Mouse (Mus musculus) left cerebral cortex, postnatal 14 days (tissue): ENCODE data around the gene Casp2. TPM values are rescaled to one million over a fixed set of nuclear protein-coding genes. Genes with fewer than 3 reads are reported as not detected.

Source experiments
- DNase-seq, 2 experiments: peaks; one replicate each; pipeline ENCODE4 v3.0.0; 2021 to 2022; ENCODE audit warnings: low spot score in 2 of 2, mixed read lengths in 1 of 2
- intact Hi-C: fragments of 180-260 bp; cut with DNase I; formaldehyde crosslinking; loops from one replicate; pipeline ENCODE4 v1.15.1; 2025
- long read RNA-seq, 2 experiments: library from polyadenylated mRNA; stranded (forward); transcript quantifications; one replicate each; pipeline ENCODE4 v2.0.0; 2021
- total RNA-seq, 2 experiments: library from RNA; stranded (reverse); gene quantifications; 2 replicates each; pipeline ENCODE4 v1.2.3; 2021

Casp2 gene
- 10 to 100 TPM; 20.6 to 22.3 TPM for total RNA-seq
- long read RNA-seq, experiment 1, partial matches to known transcripts: 2 of 11 reads
- long read RNA-seq, experiment 1, other reads (novel, unspliced or antisense): 1 of 11 reads
- long read RNA-seq, experiment 2, transcript Casp2-201 (11 exons, 3,529 nt): major isoform, 8 of 10 reads
- long read RNA-seq, experiment 2, partial matches to known transcripts: 0 of 10 reads
- long read RNA-seq, experiment 2, other reads (novel, unspliced or antisense): 1 of 10 reads

DNA sequence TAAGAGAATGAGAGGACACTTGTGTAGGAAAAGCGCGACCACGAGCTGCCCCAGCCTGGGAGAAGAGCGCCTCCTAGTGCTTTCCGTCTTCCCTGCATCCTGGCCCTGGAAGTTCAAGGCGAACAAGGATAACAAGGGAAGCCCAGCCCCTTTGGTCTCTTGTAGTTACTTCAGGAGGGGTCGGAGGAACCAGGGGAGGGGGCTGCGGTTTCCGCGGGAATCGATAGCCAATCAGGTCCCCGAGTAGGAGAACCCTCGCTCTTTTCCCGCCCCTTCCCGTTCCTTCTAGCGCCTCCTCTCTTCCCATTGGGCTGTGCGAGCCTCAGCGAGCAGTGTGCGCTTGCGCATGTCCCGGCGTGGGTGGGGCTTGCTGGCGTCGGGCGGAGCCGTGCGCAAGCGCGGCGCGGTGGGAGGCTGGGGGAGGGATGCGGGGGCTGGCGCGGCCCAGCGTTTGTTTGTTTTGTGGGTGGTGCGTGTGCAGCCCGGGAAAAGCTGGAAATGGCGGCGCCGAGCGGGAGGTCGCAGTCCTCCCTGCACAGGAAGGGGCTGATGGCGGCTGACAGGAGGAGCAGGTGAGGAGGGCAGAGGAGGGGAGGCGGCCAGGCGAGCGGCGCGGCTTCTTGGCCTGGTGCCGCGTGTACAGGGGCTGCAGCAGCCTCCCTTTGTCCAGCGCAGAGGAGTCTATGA is at the start of gene Casp2:
TSS of gene Casp2 (plus strand) at position 360 of the 687 bp plus-strand sequence.
- peak; percentile 99 for DNase-seq
- intact Hi-C loops: loop anchor here (2.0 to 5.0 kb wide), 3 partner anchors 38 to 657 kb away; partner anchors contain the start of genes Ephb6 and Fam131b

DNA sequence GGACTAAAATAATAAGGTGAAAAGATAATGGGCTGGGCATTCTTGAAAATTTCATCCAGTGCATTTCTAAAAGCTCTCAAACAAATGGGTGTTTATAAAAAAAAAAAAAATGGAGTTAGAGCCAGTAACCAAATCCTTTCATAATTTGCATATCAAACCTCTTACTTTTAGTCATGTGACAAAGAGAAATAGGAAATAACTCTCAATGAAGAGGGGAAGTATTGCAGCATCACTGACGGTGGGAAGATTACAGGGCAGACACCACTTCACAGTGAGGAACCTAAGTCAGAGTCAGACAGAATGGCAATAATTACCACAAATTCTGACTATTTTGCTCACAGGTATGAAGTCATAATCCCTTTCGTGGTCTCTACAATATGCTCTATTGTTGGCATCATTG is 49.8 kb upstream of the Casp2 start, which contains the start of gene Tas2r144:
TSS of gene Tas2r144 (plus strand) at position 301 of the 400 bp plus-strand sequence.
- intact Hi-C loops: no loop called here
- no peak for DNase-seq

DNA sequence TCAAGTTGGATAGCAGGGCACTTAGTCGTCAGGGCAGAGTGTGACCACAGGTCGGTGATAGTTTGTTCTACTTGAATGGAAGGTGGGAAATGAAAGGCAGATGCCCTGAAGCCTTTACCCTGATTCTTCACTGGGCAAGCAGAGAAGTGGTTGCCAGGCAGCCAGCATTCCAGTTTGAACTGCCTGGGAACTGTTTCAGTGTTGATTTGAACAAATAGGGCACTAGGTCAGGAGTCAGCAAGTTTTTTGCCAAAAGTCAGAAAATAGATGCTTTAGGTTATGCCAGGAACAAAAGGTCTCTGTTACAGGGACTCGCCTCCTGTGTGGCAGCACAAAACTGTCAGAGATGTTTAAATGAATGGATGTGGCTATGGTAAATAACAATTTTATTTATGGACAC is 42.5 kb upstream of the Casp2 start:
- no peak for DNase-seq
- intact Hi-C loops: no loop called here

DNA sequence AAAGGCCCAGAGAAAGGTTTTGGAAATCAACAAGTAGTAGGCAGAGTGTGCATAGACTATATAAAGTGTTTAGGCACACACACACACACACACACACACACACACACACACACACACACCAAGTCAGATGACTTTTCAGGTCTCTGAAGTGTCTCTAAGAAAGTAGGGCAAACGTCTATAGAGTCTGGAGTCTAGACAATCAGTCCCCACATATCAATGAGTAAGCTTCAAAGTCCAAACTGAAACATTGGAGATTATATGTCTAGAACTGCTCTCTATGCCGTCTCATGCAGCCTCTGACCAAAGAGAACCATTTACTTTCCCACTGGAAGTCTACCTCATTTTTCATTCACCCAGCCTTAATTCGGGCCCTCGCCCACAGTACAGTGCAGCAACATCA is 39.7 kb upstream of the Casp2 start:
- intact Hi-C loops: no loop called here
- DNase-seq: no peak

DNA sequence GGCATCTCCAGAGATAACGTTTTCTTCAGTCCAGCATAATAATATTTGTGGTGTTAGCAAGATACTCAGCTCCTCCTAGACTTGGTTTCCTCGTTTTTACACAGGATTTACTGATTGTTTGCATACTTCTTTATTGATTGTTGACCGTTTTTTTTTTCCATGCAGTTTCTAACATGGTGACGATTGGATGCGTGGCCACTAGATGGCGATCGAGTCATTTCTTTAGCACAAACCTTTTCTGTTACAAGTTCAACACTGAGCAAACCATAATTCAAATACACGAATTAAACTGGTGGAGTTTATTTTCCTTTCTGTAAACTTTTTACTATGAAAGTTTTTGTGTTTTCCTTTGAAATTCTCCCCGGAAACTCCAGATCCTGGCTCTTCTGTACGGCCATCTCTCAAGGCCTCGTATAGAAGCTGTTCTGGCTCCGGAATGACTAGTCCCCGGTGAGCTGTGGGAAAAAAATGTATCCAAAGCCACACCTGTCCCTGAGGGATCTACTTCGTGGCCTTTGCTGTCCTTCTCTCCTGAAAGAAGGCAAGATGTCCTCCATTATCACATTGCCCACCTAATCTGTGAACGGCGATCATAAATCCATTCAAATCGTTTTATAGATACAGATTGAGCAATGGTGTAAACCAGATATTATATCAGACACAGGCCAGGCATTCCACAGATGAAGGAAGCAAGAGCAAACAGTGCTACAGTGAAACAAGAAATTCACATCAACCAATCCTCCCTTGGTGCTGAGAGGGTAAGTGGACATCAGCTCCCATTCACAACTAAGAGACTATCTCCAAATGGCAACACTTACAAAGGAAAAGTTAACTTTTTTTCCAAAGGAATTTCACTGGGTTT is 37.3 kb upstream of the Casp2 start:
- DNase-seq: peak; percentile 54 to 83
- intact Hi-C loops: loop anchor here (2.0 kb wide), 2 partner anchors 37 to 355 kb away; partner anchors contain the start of gene Casp2

DNA sequence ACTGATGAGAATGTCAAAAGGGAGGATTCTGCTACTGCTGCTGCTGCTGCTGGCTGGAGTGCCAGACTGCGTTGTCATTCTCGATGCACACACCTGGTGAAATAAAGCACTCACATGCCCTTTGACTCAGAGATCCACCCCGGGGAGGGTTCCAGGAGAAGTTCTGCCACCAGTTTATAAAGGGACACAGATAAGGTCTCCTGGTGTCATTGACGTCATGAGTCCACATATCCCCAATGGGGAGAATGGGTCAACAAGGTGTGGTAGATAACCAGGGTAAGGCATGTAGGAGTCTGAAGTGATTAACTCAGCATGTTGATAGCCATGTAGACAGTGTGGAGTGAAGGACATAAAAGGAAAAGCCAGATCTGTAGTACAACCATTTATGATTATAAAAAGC is 35.2 kb upstream of the Casp2 start:
- DNase-seq: no peak
- intact Hi-C loops: no loop called here

DNA sequence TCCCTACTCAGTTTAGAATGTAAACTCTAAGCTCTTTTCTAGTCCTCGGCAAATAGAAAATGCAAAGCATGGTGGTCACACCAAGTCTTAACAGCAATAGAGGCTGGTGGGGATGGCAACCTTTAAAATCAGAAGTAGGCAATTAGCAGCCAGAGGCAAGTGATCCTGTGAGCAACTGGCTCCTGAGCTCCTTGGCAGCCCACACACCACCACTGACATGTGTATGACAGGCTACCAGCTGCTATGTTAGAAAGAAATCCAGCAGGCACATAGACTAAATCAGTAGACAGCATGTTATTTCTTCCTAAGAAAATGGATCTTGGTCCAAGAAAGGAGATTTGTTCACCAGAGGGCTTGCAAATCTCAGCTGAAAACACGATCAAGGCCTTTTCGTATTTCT is 33.6 kb upstream of the Casp2 start:
- peak; percentile 30 to 73 for DNase-seq
- intact Hi-C loops: no loop called here

DNA sequence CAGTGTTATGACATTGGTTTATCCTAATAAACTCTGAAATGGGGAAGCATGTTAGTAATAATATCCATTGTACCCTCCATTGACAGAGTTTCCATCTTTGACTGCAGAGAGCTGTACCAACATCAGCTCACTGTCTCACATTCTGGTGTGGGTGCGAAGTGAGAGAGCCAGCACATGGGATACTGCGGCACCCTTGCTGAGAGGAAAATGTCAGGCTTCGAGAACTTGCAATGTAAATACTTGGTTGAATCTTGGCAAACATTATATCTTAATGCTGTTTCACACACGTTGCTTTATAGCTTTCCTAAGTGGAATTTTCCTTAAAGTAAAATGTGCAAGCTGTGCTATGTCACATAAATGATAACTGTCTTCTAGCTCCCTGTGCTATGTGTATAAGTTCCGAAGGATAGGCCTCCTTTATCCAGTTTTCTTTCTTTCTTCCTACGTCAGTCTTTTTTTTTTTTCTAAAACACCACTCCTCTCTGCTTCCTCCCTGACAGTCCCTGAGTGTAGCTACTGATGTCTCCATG is 27.4 kb upstream of the Casp2 start:
- intact Hi-C loops: no loop called here
- DNase-seq: peak; percentile 31 to 51

DNA sequence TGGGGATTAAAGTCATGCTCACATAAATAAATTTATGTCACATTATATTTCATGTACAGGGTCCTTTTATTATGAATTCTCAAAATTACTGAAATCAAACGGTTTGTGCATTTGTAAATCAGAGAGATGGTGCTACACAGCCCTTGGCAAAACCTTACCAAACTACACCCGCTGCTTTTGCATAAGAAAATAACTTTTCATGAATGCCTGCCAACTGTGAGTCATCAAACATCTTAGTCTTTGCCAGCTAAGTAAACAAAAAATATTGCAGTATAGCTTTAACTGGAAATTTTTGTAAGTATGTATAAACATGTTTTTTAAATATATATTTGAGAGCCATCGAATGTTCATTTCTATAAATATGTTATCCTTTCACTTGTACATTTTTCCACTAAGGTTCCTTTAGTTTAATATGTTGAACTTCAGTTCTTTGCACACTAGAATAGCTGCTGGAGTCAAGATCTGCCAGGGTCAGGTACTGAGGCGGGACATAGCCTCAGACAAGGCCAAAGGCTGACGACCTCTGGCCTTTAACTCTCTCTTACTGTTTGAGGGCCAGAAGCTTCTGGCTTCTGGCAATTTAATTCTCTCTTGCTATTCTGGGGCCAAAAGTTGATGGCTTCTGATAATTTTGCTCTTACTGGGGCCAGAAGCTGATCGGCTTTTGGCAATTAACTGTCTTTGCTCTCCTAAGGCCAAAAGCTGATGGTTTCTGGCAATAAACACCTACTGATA is 23.3 kb upstream of the Casp2 start:
- intact Hi-C loops: no loop called here
- DNase-seq: no peak

DNA sequence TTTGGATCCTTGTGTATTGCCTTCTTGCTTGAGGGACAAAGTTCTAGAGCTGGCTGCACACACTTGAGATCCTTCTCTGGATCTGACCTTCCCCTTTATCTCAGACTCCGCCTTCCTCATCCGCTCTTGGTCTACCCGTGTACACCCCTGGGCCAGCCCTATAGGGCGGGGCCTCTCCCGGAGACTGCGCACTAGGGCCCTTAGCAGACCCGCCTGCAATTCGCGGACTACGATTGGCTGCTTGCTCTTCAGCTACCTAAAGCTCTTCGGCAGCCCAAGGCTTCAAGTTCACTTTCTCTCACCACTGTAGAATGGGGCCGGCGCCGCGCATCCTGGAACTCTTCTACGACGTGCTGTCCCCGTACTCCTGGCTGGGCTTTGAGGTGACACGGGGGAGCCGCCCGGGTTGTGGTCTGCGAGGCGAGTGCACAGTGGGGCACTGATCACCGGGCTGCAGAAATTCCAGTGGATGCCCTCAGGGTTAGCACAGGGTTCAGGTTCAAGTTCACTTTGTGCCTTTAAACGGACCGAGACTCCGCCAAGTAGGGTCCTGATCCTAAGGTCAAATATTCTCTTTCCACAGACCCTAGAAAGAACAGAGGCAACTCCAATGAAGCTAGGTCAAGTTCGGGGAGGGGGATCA is 19.0 kb upstream of the Casp2 start, which contains the start of gene Gstk1:
TSS of gene Gstk1 (plus strand) at position 225 of the 643 bp plus-strand sequence.
- intact Hi-C loops: no loop called here
- peak; percentile 61 to 62 for DNase-seq

DNA sequence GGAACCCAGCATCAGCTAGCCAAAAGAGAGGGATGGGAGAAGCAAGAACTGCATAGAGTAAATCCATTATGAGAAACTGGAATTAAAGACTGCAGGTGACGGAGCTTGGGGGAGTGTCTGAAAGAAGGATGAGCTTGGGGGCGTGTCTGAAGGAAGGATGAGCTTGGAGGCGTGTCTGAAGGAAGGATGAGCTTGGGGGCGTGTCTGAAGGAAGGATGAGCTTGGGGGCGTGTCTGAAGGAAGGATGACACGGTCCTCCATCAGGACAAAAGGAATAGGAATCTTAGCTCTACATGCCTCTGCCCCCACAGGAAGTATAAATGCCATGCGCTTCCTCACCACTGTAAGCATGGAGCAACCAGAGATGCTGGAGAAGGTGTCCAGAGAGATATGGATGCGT is 17.6 kb upstream of the Casp2 start:
- DNase-seq: no peak
- intact Hi-C loops: no loop called here

DNA sequence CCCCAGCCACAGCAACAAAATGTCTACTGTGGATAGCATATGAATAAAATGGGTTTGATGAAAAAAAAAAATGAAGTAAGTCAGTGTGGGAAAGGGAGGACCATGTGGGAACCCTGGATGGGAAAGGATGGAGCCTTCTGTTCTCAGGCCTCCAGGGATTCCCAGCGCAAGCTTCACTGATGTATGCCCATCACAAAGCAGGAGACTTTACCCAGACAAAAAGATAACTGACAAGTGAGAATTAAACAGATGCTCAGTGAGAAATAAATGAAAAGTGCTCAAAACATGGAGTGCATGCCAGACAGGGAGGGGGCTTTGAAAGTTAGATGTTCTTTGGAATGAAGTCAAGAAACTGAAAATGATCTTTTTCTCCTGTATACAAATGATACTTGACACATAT is 16.8 kb upstream of the Casp2 start:
- intact Hi-C loops: no loop called here
- DNase-seq: no peak

DNA sequence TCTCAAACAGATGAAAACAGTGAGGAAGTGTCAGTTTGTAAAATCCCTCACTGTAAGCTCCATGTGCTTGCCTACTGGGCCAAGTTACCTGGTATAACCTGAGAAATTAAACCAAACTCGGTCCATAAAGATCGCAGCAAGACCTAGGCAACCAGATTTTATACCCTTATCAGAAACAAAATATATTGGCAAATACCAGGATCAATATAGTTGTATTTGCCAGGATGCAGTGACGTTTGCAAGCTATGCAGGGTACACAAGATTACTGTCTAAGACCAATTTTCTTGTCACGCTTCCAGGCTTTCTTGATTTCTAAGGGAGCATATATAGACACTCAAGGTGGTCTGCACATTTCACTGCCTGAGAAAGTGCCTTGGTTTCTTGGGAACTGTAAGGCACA is 13.0 kb upstream of the Casp2 start:
- no peak for DNase-seq
- intact Hi-C loops: no loop called here

DNA sequence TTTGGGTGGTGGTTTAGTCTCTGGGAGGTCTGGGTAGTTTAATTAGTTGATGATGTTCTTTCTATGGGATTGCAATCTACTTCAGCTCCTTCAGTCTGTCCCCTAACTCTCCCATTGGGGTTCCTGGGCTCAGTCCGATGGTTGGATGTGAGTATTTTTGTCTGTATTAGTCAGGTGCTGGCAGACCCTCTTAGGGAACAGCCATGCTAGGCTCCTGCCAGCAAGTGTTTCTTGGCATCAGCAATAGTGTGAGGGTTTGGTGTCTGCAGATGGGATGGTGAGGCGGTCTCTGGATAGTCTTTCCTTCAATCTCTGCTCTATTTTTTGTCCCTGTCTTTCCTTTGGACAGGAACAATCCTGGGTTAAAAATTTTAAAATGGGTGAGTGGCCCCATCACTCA is 11.7 kb upstream of the Casp2 start:
- intact Hi-C loops: no loop called here
- no peak for DNase-seq

DNA sequence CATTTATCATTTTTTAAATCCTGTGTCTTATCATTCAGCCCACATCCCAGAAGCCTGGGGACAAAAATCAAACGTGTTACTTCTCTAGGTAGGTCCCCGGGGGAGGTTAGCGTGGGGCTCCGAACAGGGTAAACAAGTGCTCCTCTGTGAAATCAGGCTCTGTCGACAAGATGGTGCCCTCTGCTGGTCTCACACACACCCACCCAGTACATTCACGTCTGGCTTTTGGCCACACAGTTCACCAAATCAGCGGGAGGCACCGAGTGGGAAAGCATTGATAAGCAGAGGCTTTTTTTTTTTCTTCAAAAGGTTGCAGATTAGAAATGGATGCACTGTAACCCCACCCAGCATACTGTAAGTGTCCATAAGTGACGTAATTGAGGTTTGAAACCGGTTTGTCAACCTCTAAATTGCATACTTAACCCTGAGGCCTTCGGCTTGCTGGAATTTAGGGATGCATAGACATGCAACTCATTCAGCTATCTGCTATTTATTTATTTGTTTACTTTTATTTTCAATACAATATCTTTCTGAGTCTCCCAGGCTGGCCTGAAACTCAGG is 7.4 kb upstream of the Casp2 start:
- intact Hi-C loops: no loop called here
- peak; percentile 37 to 59 for DNase-seq

DNA sequence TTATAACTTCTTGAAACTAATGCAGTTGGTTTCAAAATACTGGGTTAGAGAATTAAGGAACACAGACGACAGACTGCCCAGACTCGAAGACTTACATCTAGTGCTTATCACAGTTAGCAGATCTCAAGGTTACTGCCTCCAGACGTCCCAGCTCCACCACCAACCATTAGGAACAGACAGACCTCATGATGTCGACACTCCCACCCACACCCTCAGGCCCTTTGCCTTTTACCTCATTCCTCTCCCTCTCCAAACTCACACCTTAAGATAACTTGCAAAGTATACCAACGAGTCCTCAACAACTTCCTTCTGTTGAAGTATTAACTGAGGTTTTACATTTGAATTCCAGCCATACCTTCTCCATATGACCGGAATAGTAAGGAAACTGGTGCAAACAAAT is 4.4 kb upstream of the Casp2 start:
- no peak for DNase-seq
- intact Hi-C loops: loop anchor here (5.0 kb wide), 1 partner anchor 653 kb away; the partner anchor contains the start of gene Ephb6

DNA sequence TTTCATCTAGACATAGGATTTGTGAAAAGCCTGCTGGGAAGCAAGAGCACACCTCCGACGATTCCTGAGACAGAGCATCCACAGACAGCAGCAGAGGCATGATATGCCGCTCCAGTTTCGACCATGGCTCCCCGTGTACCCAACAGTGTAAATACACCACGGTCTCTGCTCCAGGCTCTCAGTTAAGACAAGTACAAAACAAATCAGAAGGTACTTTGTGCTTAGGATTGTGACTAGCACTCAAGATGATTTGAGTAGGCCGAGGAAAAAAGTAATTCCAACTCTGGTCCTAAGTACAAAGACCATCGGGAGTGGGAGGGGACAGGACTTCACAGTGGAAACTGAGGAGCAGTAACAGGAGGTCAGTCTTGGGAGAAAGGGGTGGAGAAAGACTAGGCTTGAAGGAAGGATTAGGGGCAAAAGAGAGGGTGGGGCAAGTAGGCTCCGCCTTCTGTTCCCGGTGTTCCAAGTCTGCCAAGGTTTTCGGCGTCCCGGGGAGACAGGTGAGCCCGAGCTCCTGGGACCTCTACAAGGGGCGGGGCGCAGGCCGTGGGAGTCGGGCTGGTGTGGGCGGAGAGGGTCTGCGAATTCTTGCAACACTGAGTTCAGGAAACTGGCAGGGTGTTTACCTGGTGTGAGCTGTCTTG is 3.1 kb upstream of the Casp2 start, which contains the start of gene Tmem139:
TSS of gene Tmem139 (plus strand) at position 447 of the 647 bp plus-strand sequence.
- DNase-seq: no peak
- intact Hi-C loops: loop anchor here (5.0 kb wide), 1 partner anchor 654 kb away; the partner anchor contains the start of gene Ephb6
